Mouse (Mus musculus) small intestine, adult 2 months (tissue): ENCODE data around the gene Ppp1r10. TPM values are rescaled to one million over a fixed set of nuclear protein-coding genes. Genes with fewer than 3 reads are reported as not detected.

Experiments
- H3K27ac ChIP-seq: fragments of 200-500 bp; 2 replicates; pipeline ENCODE4 v1.5.1; 2012; ENCODE audit warnings: low read depth, low read length, control low read depth, inconsistent platforms; ENCODE audit not compliant: insufficient read depth
- H3K27me3 ChIP-seq: fragments of 200-500 bp; 2 replicates; pipeline ENCODE4 v1.6.1; 2012; ENCODE audit warnings: mild to moderate bottlenecking, moderate library complexity, low read length, inconsistent platforms; ENCODE audit not compliant: control insufficient read depth, insufficient read depth
- H3K36me3 ChIP-seq: fragments of 200-500 bp; 2 replicates; pipeline ENCODE4 v1.6.1; 2012; ENCODE audit warnings: mild to moderate bottlenecking, low read length, control low read depth, inconsistent platforms; ENCODE audit not compliant: control insufficient read depth, insufficient read depth
- H3K4me1 ChIP-seq: fragments of 200-500 bp; 2 replicates; pipeline ENCODE4 v1.6.1; 2012; ENCODE audit warnings: low read length, inconsistent platforms, mixed read lengths; ENCODE audit not compliant: control insufficient read depth, insufficient read depth, insufficient read length
- H3K4me3 ChIP-seq: fragments of 200-500 bp; 2 replicates; pipeline ENCODE4 v1.5.1; 2012; ENCODE audit warnings: low read depth, mild to moderate bottlenecking, control low read depth, inconsistent platforms, low read length, moderate library complexity
- CTCF ChIP-seq: fragments of 200-500 bp; IDR thresholded peaks from 2 replicates; pipeline ENCODE4 v1.5.1; 2012; ENCODE audit warnings: low read depth, mild to moderate bottlenecking, control low read depth, inconsistent platforms, low read length, moderate library complexity, mixed read lengths; ENCODE audit not compliant: insufficient replicate concordance, insufficient read length; ENCODE audit errors: extremely low read depth
- POLR2A ChIP-seq: fragments of 200-500 bp; IDR thresholded peaks from 2 replicates; pipeline ENCODE4 v1.6.1; 2012; ENCODE audit warnings: low read depth, mild to moderate bottlenecking, control low read depth, inconsistent platforms, low read length, moderate library complexity
- WGBS: fragments of 180-500 bp; shearing (Covaris S2); methylation state at CpG from one replicate; pipeline ENCODE4 v1.1.7; 2018; 5-methylcytosine and 5-hydroxymethylcytosine counted together
- polyA plus RNA-seq: library from polyadenylated mRNA; depleted of rRNA; stranded (reverse); fragments of >200 nt; gene quantifications from 2 replicates; pipeline ENCODE4 v1.2.3, GENCODE M21; 2012

The Ppp1r10 gene
- polyA plus RNA-seq, 1 experiment, result 33.3 TPM

DNA sequence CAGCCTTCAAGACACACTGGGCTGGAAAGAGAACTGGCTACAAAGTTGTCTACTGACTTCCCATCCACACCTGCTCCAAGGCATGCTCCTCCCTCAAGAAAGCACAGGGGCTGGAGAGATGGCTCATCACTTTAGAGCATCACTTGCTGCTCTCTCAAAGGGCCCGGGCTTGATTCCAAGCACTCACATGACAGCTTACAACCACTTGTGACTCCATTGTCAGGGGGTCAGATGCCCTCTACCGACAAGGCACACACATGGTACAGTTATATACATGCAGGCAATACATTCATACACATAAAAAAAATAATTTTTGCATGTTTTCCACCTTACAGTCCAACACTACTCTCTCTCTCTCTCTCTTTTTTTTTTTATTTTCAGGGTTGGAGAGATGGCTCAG is 51.4 kb downstream of the Ppp1r10 start:
- Histone ChIP-seq H3K4me1 (peaks cover 10% of the 10 kb centered on the region; the same call in 1 of the 2 replicates), H3K36me3 (peaks cover 24% of the 10 kb centered on the region), H3K27me3 (no peaks in the 10 kb centered on the region), H3K27ac (no peak overlapping the region), H3K4me3 (no peak overlapping the region)
- 85% methylated on average over 2 of the region's 2 CpGs for WGBS
- TF ChIP-seq POLR2A (no peak), CTCF (no peak)

DNA sequence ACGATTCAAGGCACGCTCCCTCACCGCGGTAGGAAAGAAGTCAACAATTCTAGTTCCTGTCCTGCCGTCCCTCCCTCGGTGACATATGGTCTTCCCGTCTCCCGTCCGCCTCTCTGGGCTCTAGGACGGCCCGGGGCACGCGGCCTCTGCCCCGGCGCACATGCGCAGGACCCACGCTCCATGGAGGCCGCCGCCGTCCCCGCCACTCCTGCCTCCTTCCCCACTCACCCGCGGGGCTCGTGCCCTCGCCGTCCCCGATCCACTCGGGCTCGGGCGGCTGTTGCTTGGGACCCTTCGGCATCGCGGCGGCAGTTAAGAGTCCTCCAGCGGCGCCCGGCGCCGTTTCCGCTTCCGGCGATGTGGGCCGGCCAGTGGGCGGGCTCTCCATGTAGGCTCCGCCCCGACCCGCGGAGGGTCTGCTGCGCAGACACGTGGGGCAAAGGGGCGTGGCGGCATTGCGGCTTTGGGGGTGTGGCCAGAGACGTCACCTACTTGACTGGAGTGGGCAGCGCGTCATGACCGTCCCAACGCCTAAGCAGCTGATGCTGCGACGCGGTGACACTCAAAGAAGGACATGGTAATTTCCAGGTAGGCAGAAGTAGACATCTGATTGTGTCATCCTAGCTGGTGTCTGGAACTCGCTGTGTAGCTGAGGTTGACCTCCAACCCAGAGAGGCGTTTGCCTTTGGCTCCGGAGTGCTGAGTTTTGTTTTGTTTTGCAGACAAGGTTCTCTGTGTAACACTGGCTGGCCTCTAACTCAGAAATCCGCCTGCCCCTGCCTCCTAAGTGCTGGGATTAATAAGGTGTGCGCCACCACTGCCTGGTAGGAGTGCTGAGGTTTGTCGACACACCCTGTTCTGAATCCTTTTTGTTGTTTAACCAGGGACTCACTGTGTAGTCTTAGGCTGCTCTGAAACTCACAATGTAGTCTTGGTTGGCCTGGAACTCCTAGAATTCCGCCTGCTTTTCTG is 53.5 kb downstream of the Ppp1r10 start, which contains the start of gene Abcf1:
Gene Abcf1 (minus strand): TSS at position 344 of the 972 bp plus-strand sequence.
- H3K36me3 ChIP-seq, result peaks cover 10% of the 10 kb centered on the region
- WGBS, result under 1% methylated on average over 68 of the region's 68 CpGs
- TF ChIP-seq CTCF (no peak), POLR2A (peak; percentile 65)

DNA sequence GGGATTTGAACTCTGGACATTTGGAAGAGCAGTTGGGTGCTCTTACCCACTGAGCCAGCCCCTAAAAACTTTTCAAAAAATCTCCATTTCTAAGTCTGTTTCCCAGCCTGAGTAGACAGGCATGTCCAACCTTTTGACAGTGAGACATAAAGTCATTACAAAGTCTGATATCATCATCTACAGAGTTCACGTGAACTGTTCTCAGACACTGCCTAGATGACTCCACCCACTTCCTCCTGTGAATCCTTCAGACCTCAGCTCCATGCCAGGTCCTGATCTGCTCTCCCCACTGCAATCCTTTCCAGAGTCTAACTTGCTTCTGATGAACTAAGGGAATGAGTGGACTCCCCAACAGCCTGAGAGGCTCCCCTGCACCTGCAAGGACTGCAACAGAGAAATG is 55.9 kb downstream of the Ppp1r10 start:
- Histone ChIP-seq H3K27me3 (no peaks in the 10 kb centered on the region), H3K4me3 (no peak overlapping the region), H3K27ac (no peak overlapping the region), H3K4me1 (peaks cover 10% of the 10 kb centered on the region; the same call in 1 of the 2 replicates), H3K36me3 (peaks cover 4% of the 10 kb centered on the region; the same call in 1 of the 2 replicates)
- WGBS, result 9% methylated on average over 1 of the region's 1 CpGs
- TF ChIP-seq CTCF, result no peak
- no peak for TF ChIP-seq POLR2A

More for the DNA sequence above, 53.5 kb downstream of the Ppp1r10 start, which contains the start of gene Abcf1:
- Histone ChIP-seq H3K4me3 (peak within 1 kb of the TSS; percentile 85), H3K27ac (peak within 1 kb of the TSS; percentile 87), H3K27me3 (no peaks in the 10 kb centered on the region), H3K4me1 (peaks cover 10% of the 10 kb centered on the region; the same call in 1 of the 2 replicates)

DNA sequence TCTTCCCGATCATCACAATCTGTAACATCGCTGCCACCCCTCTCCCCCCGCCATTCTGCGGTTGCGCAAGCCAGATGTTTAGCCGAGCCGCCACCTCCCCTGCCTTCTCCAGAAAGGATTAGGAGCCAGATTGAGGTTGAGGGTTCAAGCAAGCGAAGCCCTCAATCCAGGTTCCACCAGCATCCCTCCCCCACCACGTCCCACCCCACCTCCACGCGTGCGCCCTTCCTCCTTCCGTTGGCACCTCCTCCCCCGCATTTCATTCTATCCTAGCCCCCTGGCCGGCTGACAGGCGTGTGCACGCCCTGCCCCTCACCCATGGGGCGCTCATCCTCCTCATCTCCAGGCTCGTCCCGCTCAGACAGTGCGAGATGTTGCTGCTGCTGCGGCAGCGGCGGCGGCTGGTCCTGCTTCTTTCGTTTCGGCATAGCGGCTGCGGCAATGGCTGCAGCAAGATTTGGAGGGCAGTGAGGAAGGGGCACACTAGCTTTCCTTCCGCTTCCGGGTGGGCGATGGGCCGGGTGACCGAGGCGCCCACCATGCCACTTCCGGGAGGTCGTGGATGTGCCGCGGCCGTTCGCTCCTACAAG is 62.7 kb downstream of the Ppp1r10 start:
- no peaks in the 10 kb centered on the region for H3K27me3 ChIP-seq
- WGBS, result under 1% methylated on average over 40 of the region's 41 CpGs
- peaks cover 11% of the 10 kb centered on the region; the same call in 1 of the 2 replicates for H3K4me1 ChIP-seq
- H3K36me3 ChIP-seq, result peaks cover 23% of the 10 kb centered on the region
- peak overlapping the region; percentile 75 for H3K4me3 ChIP-seq
- TF ChIP-seq CTCF (no peak), POLR2A (no peak)
- H3K27ac ChIP-seq, result peak overlapping the region; percentile 65

DNA sequence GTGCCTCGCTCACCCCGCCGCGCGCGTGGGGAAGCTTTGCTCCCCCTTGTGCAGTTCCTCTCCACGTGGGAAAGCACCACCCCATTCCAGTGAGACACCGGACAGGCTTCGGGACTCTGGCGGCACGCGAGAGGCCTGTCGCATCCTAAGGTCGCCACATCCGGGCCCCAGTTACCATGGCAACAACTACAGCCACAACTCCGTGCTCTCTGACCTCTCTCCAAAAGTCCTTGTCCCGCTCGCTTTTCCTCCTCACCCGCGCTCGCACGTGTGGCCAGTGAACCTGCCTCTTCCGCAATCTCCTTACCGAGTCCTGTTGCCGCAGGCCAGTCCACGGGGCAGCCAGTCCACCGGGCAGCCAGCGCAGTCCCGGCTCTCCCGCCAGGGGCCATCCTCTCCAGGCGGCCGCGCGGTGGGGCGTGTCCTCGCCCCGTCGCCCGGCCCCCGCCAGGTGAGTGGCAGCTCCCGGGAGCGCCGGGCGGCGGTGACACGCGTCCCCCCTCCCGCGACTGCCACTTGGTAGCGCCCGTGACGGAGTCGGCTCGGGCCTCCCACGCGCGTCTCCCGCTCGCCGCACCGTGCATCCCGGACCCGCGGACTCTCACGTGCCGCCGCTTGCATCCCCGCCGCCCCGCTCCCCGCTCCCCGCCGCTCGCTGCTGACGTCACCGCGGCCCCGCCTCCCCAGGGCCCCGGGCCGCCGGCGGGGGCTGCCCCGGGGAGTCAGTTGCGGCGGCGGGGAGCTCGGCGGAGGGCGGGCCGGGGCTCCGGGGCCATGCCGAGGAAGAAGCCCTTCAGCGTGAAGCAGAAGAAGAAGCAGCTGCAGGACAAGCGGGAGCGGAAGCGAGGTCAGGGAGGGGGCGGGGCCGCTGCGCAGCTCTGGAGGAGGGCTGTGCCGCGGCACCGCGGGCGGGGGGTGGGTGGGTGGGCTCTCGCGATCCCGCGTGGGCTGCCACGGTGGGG is 63.4 kb downstream of the Ppp1r10 start, which contains the start of the genes Gnl1 and Prr3:
Gene Gnl1 (plus strand): TSS at position 451 of the 962 bp plus-strand sequence.
Gene Prr3 (minus strand): TSS at position 836 of the 962 bp plus-strand sequence.
- H3K27me3 ChIP-seq, result no peaks in the 10 kb centered on the region
- TF ChIP-seq CTCF, result no peak
- peak; percentile 22; the same call in 1 of the 2 replicates for TF ChIP-seq POLR2A
- H3K4me1 ChIP-seq, result peaks cover 11% of the 10 kb centered on the region; the same call in 1 of the 2 replicates
- peak within 1 kb of the TSS; percentile 80 for H3K27ac ChIP-seq
- 1% methylated on average over 109 of the region's 109 CpGs for WGBS
- H3K4me3 ChIP-seq, result peak within 1 kb of the TSS; percentile 75
- H3K36me3 ChIP-seq, result peaks cover 20% of the 10 kb centered on the region

DNA sequence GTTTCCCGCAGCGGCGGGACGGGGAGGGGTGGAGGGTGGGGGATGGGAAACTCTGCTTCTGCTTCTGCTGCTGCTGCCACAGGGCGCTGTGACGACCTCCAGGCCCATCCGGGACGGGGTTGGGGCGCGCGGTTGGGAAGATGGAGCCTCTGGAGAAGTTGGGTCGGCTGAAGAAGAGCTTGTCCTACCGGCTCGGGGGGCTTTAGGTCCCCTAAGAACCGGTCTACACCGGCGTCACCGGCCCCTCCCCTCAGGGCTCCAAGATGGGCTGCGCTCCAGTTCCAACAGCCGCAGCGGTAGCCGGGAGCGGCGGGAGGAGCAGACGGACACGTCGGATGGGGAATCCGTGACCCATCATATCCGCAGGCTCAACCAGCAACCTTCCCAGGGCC is 64.1 kb downstream of the Ppp1r10 start:
- H3K27ac ChIP-seq, result peak overlapping the region; percentile 80
- TF ChIP-seq CTCF (no peak), POLR2A (no peak)
- peaks cover 11% of the 10 kb centered on the region; the same call in 1 of the 2 replicates for H3K4me1 ChIP-seq
- 1% methylated on average over 29 of the region's 29 CpGs for WGBS
- peak overlapping the region; percentile 75 for H3K4me3 ChIP-seq
- peaks cover 25% of the 10 kb centered on the region for H3K36me3 ChIP-seq
- H3K27me3 ChIP-seq, result no peaks in the 10 kb centered on the region
